Mouse (Mus musculus) WW6 (cell line): ENCODE results near the gene Rsbn1.

Experiments used
- DNase-seq: peaks from one replicate; pipeline ENCODE4 v3.0.0-alpha.2; 2013; ENCODE audit warnings: low read depth, low spot score

Rsbn1 gene

GRCm38 (mm10) chr3:103948666-103949065 lies 34.7 kb downstream of the Rsbn1 start:
- no peak for DNase-seq

GRCm38 (mm10) chr3:103960622-103961021 lies 46.7 kb downstream of the Rsbn1 start:
- no peak for DNase-seq

GRCm38 (mm10) chr3:103967231-103967630 lies 53.3 kb downstream of the Rsbn1 start:
- DNase-seq, result no peak

- peak; percentile 49 for DNase-seq
Observed at GRCm38 (mm10) chr3:103967861-103968691, 54.2 kb downstream of the Rsbn1 start, which contains the start of gene Phtf1. Gene Phtf1 (plus strand): TSS chr3:103968110.

- DNase-seq, result no peak
Observed at GRCm38 (mm10) chr3:103968701-103969100, 54.8 kb downstream of the Rsbn1 start.

- no peak for DNase-seq
Observed at GRCm38 (mm10) chr3:103971157-103971556, 57.2 kb downstream of the Rsbn1 start.

GRCm38 (mm10) chr3:103984556-103984955 lies 70.6 kb downstream of the Rsbn1 start:
- DNase-seq, result no peak

- no peak for DNase-seq
Observed at GRCm38 (mm10) chr3:103985194-103985593, 71.3 kb downstream of the Rsbn1 start.

- DNase-seq, result no peak
Observed at GRCm38 (mm10) chr3:103987831-103988432, 74.0 kb downstream of the Rsbn1 start.

GRCm38 (mm10) chr3:103989352-103989751 lies 75.4 kb downstream of the Rsbn1 start:
- no peak for DNase-seq

- DNase-seq, result no peak
Observed at GRCm38 (mm10) chr3:103991271-103991670, 77.4 kb downstream of the Rsbn1 start.

- no peak for DNase-seq
Observed at GRCm38 (mm10) chr3:103998724-103999123, 84.8 kb downstream of the Rsbn1 start.

- DNase-seq, result no peak
Observed at GRCm38 (mm10) chr3:104006896-104007466, 93.1 kb downstream of the Rsbn1 start.

- no peak for DNase-seq
Observed at GRCm38 (mm10) chr3:104007479-104007878, 93.6 kb downstream of the Rsbn1 start.

GRCm38 (mm10) chr3:104009924-104010662 lies 96.2 kb downstream of the Rsbn1 start:
- DNase-seq, result no peak

GRCm38 (mm10) chr3:104011972-104012371 lies 98.1 kb downstream of the Rsbn1 start:
- DNase-seq, result no peak
